Mouse (Mus musculus) activated CD4-positive, CD25-positive, alpha-beta regulatory T cell, adult 9 weeks (primary cell): ENCODE data around the gene Olfr1532-ps1. TPM values are rescaled to one million over a fixed set of nuclear protein-coding genes. Genes with fewer than 3 reads are reported as not detected.

Experiments used
- polyA plus RNA-seq: library from polyadenylated mRNA; unstranded; fragments of 100-300 nt; shearing (Covaris generic); gene quantifications from one replicate; pipeline ENCODE4 v1.2.1, GENCODE M21; 2017

Olfr1532-ps1 gene
- polyA plus RNA-seq: not detected

GRCm38 (mm10) chr7:106907676-106908075, at the start of gene Olfr1532-ps1:
Gene Olfr1532-ps1 (plus strand): TSS chr7:106908001.

GRCm38 (mm10) chr7:106862885-106863284, 44.9 kb upstream of the Olfr1532-ps1 start, which contains the start of gene Olfr704:
Gene Olfr704 (plus strand): TSS chr7:106863185.

DNA sequence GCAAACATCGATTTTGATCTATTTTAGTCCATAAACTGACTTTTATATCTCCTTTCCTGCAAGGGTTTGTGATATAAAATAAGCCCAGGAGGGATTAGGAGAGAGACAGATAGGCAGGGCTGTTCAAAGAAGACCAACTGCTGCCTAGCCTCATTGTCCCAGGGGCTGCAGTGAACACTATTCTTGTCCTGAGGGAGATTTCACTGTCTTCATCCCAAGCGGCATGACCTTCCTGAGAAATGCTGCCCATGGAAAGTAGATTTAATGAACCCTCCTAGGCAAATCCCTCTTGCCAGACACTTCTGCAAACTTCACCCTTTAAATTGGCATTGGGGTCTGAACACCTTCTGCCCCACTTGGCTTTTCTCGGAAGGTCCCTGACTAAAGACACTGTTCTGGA, 31.0 kb upstream of the Olfr1532-ps1 start, which contains the start of gene Olfr705:
TSS of gene Olfr705 (minus strand) at position 101 of the 400 bp plus-strand sequence.

DNA sequence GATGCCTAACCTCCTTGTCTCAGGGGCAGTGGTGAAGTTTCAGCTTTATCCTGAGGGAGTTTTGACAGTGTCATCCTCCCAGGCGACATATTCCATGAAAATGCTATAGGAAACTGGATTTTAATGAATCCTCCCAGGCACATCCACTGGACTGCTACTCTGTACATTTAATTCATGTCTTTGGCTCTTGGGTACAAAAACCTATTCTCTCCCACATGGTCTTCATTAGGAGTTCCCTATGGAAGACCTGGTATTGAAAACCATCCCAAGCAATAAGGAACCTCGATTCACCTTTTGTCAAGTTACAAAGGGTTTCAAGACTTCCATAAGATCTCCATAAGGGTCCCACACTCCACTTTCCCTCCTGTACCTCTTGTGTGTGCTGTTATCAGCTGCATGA, 19.7 kb upstream of the Olfr1532-ps1 start, which contains the start of gene Olfr706:
TSS of gene Olfr706 (minus strand) at position 101 of the 400 bp plus-strand sequence.

GRCm38 (mm10) chr7:106901141-106901540, 6.7 kb upstream of the Olfr1532-ps1 start, which contains the start of gene Olfr707:
Gene Olfr707 (minus strand): TSS chr7:106901241.

GRCm38 (mm10) chr7:106932119-106932518, 24.3 kb downstream of the Olfr1532-ps1 start, which contains the start of gene Olfr709-ps1:
Gene Olfr709-ps1 (minus strand): TSS chr7:106932219.

GRCm38 (mm10) chr7:106948212-106948611, 40.4 kb downstream of the Olfr1532-ps1 start, which contains the start of gene Olfr710:
Gene Olfr710 (minus strand): TSS chr7:106948312.

DNA sequence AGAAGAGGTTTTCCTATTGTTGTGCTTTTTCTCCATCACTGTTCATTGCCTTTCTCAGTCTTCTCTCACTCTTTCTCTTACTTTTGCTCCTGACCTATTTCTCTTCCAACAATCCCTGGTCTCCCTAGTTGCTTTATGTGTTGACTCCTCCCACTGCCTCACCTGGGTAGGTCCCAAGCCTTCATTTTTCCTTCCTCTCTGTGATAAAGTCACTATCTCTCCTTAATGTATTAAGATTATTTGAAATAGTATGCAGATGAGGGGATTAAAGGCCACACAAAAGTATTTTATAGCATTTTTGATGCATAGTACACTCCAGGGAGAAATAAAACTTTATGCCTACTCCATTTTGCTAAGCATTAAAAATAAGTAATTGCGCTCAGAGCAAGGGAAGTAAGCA, 56.0 kb downstream of the Olfr1532-ps1 start, which contains the start of gene Olfr6:
TSS of gene Olfr6 (minus strand) at position 101 of the 400 bp plus-strand sequence.

Other genes starting within 250 kb of the Olfr1532-ps1 start
- not detected for gene Olfr693, start 227.4 kb upstream of the Olfr1532-ps1 start, polyA plus RNA-seq
- gene Olfr694, start 216.2 kb upstream of the Olfr1532-ps1 start, polyA plus RNA-seq: not detected
- not detected for gene Olfr695, start 191.6 kb upstream of the Olfr1532-ps1 start, polyA plus RNA-seq
- not detected for gene Olfr697, start 165.6 kb upstream of the Olfr1532-ps1 start, polyA plus RNA-seq
- gene Olfr698, start 152.6 kb upstream of the Olfr1532-ps1 start, polyA plus RNA-seq: not detected
- not detected for gene Olfr699, start 114.8 kb upstream of the Olfr1532-ps1 start, polyA plus RNA-seq
- not detected for gene Olfr700, start 99.2 kb upstream of the Olfr1532-ps1 start, polyA plus RNA-seq
- gene Olfr701, start 93.9 kb upstream of the Olfr1532-ps1 start, polyA plus RNA-seq: not detected
- not detected for gene Olfr702, start 74.1 kb upstream of the Olfr1532-ps1 start, polyA plus RNA-seq
- gene Olfr703, start 64.6 kb upstream of the Olfr1532-ps1 start, polyA plus RNA-seq: not detected
- not detected for gene Olfr704, start 44.8 kb upstream of the Olfr1532-ps1 start, polyA plus RNA-seq
- not detected for gene Olfr705, start 31.1 kb upstream of the Olfr1532-ps1 start, polyA plus RNA-seq
- not detected for gene Olfr706, start 19.8 kb upstream of the Olfr1532-ps1 start, polyA plus RNA-seq
- gene Olfr707, start 6.8 kb upstream of the Olfr1532-ps1 start, polyA plus RNA-seq: not detected
- gene Olfr709-ps1, start 24.2 kb downstream of the Olfr1532-ps1 start, polyA plus RNA-seq: not detected
- gene Olfr710, start 40.3 kb downstream of the Olfr1532-ps1 start, polyA plus RNA-seq: not detected
- gene Olfr6, start 55.9 kb downstream of the Olfr1532-ps1 start, polyA plus RNA-seq: not detected
- not detected for gene Olfr711, start 67.5 kb downstream of the Olfr1532-ps1 start, polyA plus RNA-seq
- not detected for gene Olfr2, start 98.1 kb downstream of the Olfr1532-ps1 start, polyA plus RNA-seq
- not detected for gene Olfr713, start 123.2 kb downstream of the Olfr1532-ps1 start, polyA plus RNA-seq
- gene Olfr714, start 163.0 kb downstream of the Olfr1532-ps1 start, polyA plus RNA-seq: not detected
- gene Olfr17, start 185.2 kb downstream of the Olfr1532-ps1 start, polyA plus RNA-seq: not detected
- gene Olfr715b, start 202.4 kb downstream of the Olfr1532-ps1 start, polyA plus RNA-seq: not detected
- not detected for gene Olfr715, start 223.1 kb downstream of the Olfr1532-ps1 start, polyA plus RNA-seq
- gene Olfr716, start 230.3 kb downstream of the Olfr1532-ps1 start, polyA plus RNA-seq: not detected